Mouse (Mus musculus): ENCODE measurements around the gene Sdhb.

The Sdhb gene

DNA sequence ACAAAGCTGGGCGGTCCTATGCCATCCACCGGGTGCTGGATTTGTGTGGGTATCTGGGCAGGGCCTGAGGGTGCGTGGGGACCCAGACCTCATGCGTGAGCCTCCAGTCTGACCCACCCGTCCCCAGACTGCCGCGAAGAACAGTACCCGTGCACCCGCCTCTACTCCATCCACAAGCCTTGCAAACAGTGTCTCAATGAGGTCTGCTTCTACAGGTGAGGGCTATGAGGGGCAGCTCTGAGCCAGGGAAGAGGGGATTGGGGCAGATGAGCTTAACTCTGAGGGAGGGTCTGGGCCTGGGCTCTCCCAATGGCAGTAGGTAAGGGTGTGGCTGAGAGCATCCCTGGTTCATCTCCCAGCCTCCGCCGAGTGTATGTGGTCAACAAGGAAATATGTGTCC lies 53.9 kb downstream of the Sdhb start:
- no peak for DNase-seq

DNA sequence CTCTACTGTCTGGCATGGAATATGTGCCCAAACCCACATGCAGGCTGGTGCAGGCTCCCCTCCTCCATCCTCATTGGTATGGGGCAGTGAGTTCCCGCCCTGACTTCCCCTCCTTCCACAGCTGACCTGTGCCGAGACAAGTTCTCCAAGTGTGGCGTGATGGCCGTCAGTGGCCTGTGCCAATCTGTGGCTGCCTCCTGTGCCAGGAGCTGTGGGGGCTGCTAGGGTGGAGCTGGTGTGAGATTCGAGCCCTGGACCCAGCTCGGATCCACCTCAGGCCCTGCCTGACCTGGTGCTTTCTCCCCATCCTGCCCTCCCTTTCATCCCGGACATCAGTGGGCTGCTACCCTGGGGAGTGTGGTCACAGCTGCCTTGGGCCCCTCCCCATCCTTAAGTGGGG lies 54.4 kb downstream of the Sdhb start:
- DNase-seq = no peak

GRCm38 (mm10) chr4:141016311-141016710 lies 55.3 kb downstream of the Sdhb start:
- no peak for DNase-seq

- no peak for DNase-seq
Measured at GRCm38 (mm10) chr4:141017657-141018436, 56.8 kb downstream of the Sdhb start.

- no peak for DNase-seq
Measured at GRCm38 (mm10) chr4:141020220-141020619, 59.2 kb downstream of the Sdhb start.

DNA sequence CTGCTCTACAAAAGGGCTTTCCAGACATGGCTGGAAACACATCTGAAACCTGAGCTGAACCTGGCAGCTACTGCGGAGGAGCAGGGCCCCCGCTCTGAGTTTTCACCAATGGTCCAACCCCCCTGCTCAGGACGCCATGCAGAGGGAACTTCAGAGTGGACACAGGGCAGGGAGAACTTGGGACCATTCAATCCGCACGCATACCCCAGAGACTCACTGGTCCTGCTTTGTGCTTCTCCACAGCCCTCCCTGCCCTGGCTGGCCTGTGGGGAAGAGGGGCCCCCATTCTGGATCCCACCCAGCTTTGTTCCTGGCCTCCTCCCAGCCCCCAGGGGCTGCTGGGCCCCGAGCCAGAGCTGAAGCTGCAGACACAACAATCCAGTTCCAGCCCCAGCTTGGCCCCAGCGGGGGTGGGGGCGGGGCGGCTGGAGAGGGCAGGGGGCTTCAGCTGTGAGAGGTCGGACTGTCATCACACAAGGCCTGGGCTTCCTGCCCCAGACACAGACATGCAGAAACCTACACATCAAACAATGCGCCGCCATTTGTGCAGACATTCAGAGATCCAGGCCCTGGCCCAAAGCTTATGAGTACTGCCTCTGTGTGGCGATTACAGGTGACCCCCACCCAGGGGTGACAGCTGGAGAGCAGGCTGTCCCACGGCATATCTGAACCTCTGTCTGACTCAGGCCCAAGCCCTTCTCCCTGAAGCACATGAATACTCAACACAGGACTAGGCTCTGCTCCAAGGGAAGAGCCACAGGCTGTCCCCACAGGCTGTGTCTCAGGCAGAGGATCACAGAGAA lies 60.0 kb downstream of the Sdhb start:
- DNase-seq = no peak

- no peak for DNase-seq
Measured at GRCm38 (mm10) chr4:141021614-141021929, 60.6 kb downstream of the Sdhb start.

- DNase-seq = no peak
Measured at GRCm38 (mm10) chr4:141024052-141024451, 63.0 kb downstream of the Sdhb start.

- no peak for DNase-seq
Measured at GRCm38 (mm10) chr4:141024992-141025391, 64.0 kb downstream of the Sdhb start.
